Mouse (Mus musculus): ENCODE measurements around the gene Mall.

DNA sequence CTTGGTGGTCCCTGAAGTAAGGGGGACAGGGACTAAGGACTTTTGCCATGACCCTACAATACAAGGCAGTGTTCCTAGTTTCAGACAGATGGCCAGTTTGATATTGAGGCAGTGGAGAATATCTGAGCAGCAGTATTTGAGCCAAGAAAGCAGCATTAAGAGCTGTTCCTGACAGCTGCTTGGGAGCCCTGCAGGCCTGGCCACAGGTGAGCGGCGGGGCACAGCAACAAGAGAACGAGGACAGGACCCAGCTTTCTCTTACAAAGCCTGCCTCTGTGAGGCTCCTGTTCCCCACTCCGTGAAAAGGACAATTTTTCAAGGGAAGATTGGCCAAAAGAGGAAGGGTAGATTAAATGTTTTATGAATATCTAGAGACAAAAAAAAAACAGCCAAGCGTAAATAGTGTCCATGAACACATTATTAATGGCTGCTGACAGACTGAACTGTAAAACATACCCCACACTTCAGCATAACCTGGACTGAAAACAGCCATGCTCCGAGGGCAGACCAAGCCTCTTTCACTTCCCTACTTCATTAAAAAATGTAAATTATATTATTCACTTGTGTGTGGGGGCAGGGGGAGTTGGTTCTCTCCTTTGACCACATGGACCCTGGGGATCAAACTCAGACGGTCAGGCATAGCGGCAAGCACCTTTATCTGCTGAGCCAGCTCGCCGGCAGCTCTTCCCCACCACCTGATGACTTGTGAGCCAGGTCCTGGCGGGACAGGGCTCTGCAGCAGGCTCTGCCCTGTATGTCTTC lies 22.3 kb upstream of the Mall start:
- TF ChIP-seq TAL1 (IDR thresholded peaks at IDR 0.05; ENCODE audit: low read length) (no peak), GATA1 (IDR thresholded peaks at IDR 0.05; ENCODE audit: low read length) (no peak)
